Mouse (Mus musculus) CH12.LX (cell line): ENCODE measurements around the gene Ctdspl. TPM values are rescaled to one million over a fixed set of nuclear protein-coding genes. Genes with fewer than 3 reads are reported as not detected.

ENCODE experiments used
- DNase-seq: peaks from one replicate; pipeline ENCODE4 v3.0.0-alpha.2; 2013; ENCODE audit errors: extremely low read depth
- H3K27ac ChIP-seq: 2 replicates; pipeline ENCODE4 v1.5.1; 2012; ENCODE audit warnings: low read depth, mild to moderate bottlenecking, control low read depth, moderate library complexity; ENCODE audit not compliant: insufficient read depth
- H3K27me3 ChIP-seq: replicated peaks from 2 replicates; pipeline ENCODE3; 2012; ENCODE audit warnings: inconsistent platforms
- H3K36me3 ChIP-seq, 2 experiments: replicated peaks in 1 of 2; 2 replicates each; pipeline versions ENCODE3 to v1.6.1; 2012; ENCODE audit warnings: inconsistent platforms in 1 of 2, low read length in 1 of 2, mild to moderate bottlenecking in 1 of 2, mixed read lengths in 1 of 2, moderate library complexity in 1 of 2; ENCODE audit not compliant: control insufficient read depth in 1 of 2, insufficient read depth in 1 of 2
- H3K4me1 ChIP-seq, 2 experiments: 2 replicates each; pipeline ENCODE4 v1.6.1; 2012; ENCODE audit warnings: inconsistent platforms in 1 of 2, moderate library complexity in 1 of 2; ENCODE audit not compliant: insufficient read depth in 2 of 2, control insufficient read depth in 1 of 2
- H3K4me2 ChIP-seq: 2 replicates; pipeline ENCODE4 v1.6.1; 2012; ENCODE audit warnings: low read depth, mild to moderate bottlenecking, control low read depth; ENCODE audit not compliant: poor library complexity, insufficient read depth, severe bottlenecking
- H3K4me3 ChIP-seq, 3 experiments: fragments of 150-350 bp in 1 of 3; sonication (generic) in 1 of 3; replicated peaks in 1 of 3; 2 replicates each; pipeline versions ENCODE3 to v1.5.1; 2011 to 2012; ENCODE audit warnings: low read depth in 2 of 3, low read length in 2 of 3, mild to moderate bottlenecking in 2 of 3, moderate library complexity in 2 of 3, control low read depth in 1 of 3, improper control_type of control experiment in 1 of 3, inconsistent platforms in 1 of 3, mixed read lengths in 1 of 3; ENCODE audit not compliant: poor library complexity in 1 of 3
- H3K79me2 ChIP-seq: replicated peaks from 2 replicates; pipeline ENCODE4 v1.6.1; 2012; ENCODE audit warnings: mild to moderate bottlenecking, moderate library complexity; ENCODE audit not compliant: control insufficient read depth, poor library complexity, insufficient read depth, severe bottlenecking; ENCODE audit errors: extremely low read depth
- H3K9ac ChIP-seq: 2 replicates; pipeline ENCODE4 v1.6.1; 2012; ENCODE audit warnings: low read depth, mild to moderate bottlenecking, control low read depth, moderate library complexity; ENCODE audit not compliant: insufficient read depth
- H3K9me3 ChIP-seq: replicated peaks from 2 replicates; pipeline ENCODE3; 2012; ENCODE audit warnings: low read length, inconsistent platforms, mixed read lengths
- BHLHE40 ChIP-seq: IDR thresholded peaks from 2 replicates; pipeline ENCODE4 v1.6.1; 2011; ENCODE audit warnings: mild to moderate bottlenecking, low read depth, low read length, improper control_type of control experiment
- CTCF ChIP-seq, 2 experiments: IDR thresholded peaks in 1 of 2; conservative IDR thresholded peaks in 1 of 2; 2 replicates each; pipeline ENCODE4 v1.5.1; 2011 to 2012; ENCODE audit warnings: low read depth in 2 of 2, low read length in 2 of 2, improper control_type of control experiment in 1 of 2, inconsistent platforms in 1 of 2, mild to moderate bottlenecking in 1 of 2, moderate library complexity in 1 of 2
- ELF1 ChIP-seq: IDR thresholded peaks from 2 replicates; pipeline ENCODE4 v1.6.1; 2014; ENCODE audit warnings: low read depth, mild to moderate bottlenecking, inconsistent platforms, low read length, improper control_type of control experiment
- EP300 ChIP-seq: IDR thresholded peaks from 2 replicates; pipeline ENCODE4 v1.6.1; 2011; ENCODE audit warnings: low read length, improper control_type of control experiment
- GABPA ChIP-seq: IDR thresholded peaks from 2 replicates; pipeline ENCODE4 v1.6.1; 2012; ENCODE audit warnings: low read depth, low read length, improper control_type of control experiment, inconsistent platforms; ENCODE audit not compliant: insufficient replicate concordance
- MAX ChIP-seq: IDR thresholded peaks from 2 replicates; pipeline ENCODE4 v1.6.1; 2011; ENCODE audit warnings: low read length, improper control_type of control experiment
- NELFE ChIP-seq: IDR thresholded peaks from 2 replicates; pipeline ENCODE4 v1.6.1; 2011; ENCODE audit warnings: low read depth, low read length, improper control_type of control experiment
- NRF1 ChIP-seq: IDR thresholded peaks from 2 replicates; pipeline ENCODE4 v1.6.1; 2014; ENCODE audit warnings: low read depth, mild to moderate bottlenecking, inconsistent platforms, low read length, improper control_type of control experiment, moderate library complexity
- POLR2A ChIP-seq: IDR thresholded peaks from 2 replicates; pipeline ENCODE4 v1.6.1; 2011; ENCODE audit warnings: low read depth, mild to moderate bottlenecking, improper control_type of control experiment, low read length
- RAD21 ChIP-seq: IDR thresholded peaks from 2 replicates; pipeline ENCODE4 v1.6.1; 2011; ENCODE audit warnings: low read depth, mild to moderate bottlenecking, low read length, improper control_type of control experiment, moderate library complexity
- RCOR1 ChIP-seq: conservative IDR thresholded peaks from 2 replicates; pipeline ENCODE4 v1.6.1; 2012; ENCODE audit warnings: low read depth, mild to moderate bottlenecking, inconsistent platforms, low read length, improper control_type of control experiment
- SMC3 ChIP-seq: IDR thresholded peaks from 2 replicates; pipeline ENCODE4 v1.6.1; 2011; ENCODE audit warnings: low read depth, low read length, improper control_type of control experiment
- TCF12 ChIP-seq: IDR thresholded peaks from 2 replicates; pipeline ENCODE4 v1.6.1; 2014; ENCODE audit warnings: low read depth, mild to moderate bottlenecking, inconsistent platforms, low read length, improper control_type of control experiment
- USF1 ChIP-seq: IDR thresholded peaks from 2 replicates; pipeline ENCODE4 v1.6.1; 2014; ENCODE audit warnings: low read depth, mild to moderate bottlenecking, inconsistent platforms, low read length, improper control_type of control experiment
- USF2 ChIP-seq: conservative IDR thresholded peaks from 2 replicates; pipeline ENCODE4 v1.6.1; 2011; ENCODE audit warnings: low read depth, low read length, improper control_type of control experiment
- ZC3H11A ChIP-seq: IDR thresholded peaks from 2 replicates; pipeline ENCODE4 v1.6.1; 2012; ENCODE audit warnings: low read depth, mild to moderate bottlenecking, inconsistent platforms, low read length, improper control_type of control experiment
- ZKSCAN1 ChIP-seq: IDR thresholded peaks from 2 replicates; pipeline ENCODE4 v1.6.1; 2012; ENCODE audit warnings: low read depth, inconsistent platforms, low read length, improper control_type of control experiment, borderline replicate concordance
- dilution Hi-C: fragments of 300-500 bp; cut with MboI; formaldehyde crosslinking; loops from 2 replicates; pipeline ENCODE4 v1.14.3; 2020; ENCODE audit warnings: low sequenced_read_pairs; ENCODE audit not compliant: extremely low pct_unique_long_range_greater_than_20kb, extremely low pct_ligation_motif_present
- in situ Hi-C: fragments of 300-500 bp; cut with MboI; formaldehyde crosslinking; loops from 3 replicates; pipeline ENCODE4 v1.14.3; 2019; ENCODE audit warnings: low sequenced_read_pairs, low pct_ligation_motif_present, low pct_unique_long_range_greater_than_20kb, mixed read lengths
- polyA plus RNA-seq: library from polyadenylated mRNA; unstranded; fragments of >175 nt; gene quantifications from 2 replicates; pipeline ENCODE4 v1.2.1, GENCODE M21; 2012; ENCODE audit warnings: low read depth; ENCODE audit not compliant: insufficient read length
- total RNA-seq, 2 experiments: library from RNA; depleted of rRNA; stranded (reverse); fragments of 300-350 nt in 1 of 2; fragments of >200 nt in 1 of 2; gene quantifications; 2 replicates each; pipeline ENCODE4 v1.2.3; 2012 to 2014

The Ctdspl gene
- total and polyA plus RNA-seq, 3 experiments = not detected

GRCm38 (mm10) chr9:119055336-119055735 is 129.1 kb downstream of the Ctdspl start:
- H3K4me1 ChIP-seq = 0 out of 4 replicates have a peak, but pooled peaks cover 0 to 2% of the 10 kb centered on the region in 2 experiments
- TF ChIP-seq USF2 (no peak), RAD21 (no peak), RCOR1 (no peak), GABPA (no peak), USF1 (no peak), POLR2A (no peak), NELFE (no peak), TCF12 (no peak), ZC3H11A (no peak), EP300 (no peak), BHLHE40 (no peak), CTCF (conservative IDR thresholded peaks at IDR 0.05 in 1 of 2, IDR thresholded peaks at IDR 0.05 in 1 of 2; ENCODE audit: low read depth in 2 of 2, low read length in 2 of 2) (no peak), SMC3 (no peak), ZKSCAN1 (no peak)

GRCm38 (mm10) chr9:119058245-119058644 is 132.0 kb downstream of the Ctdspl start:
- dilution Hi-C loops = no loop called here

More at GRCm38 (mm10) chr9:119055336-119055735, 129.1 kb downstream of the Ctdspl start:
- Histone ChIP-seq H3K9ac (no peak overlapping the region), H3K79me2 (no peaks in the 10 kb centered on the region), H3K9me3 (no peaks in the 10 kb centered on the region), H3K36me3 (no peaks in the 10 kb centered on the region), H3K4me3 (no peak overlapping the region), H3K27me3 (peaks cover 84% of the 10 kb centered on the region), H3K27ac (no peak overlapping the region), H3K4me2 (no peak overlapping the region)
- DNase-seq = no peak
- in situ Hi-C loops = loop anchor here (25.0 kb wide), 1 partner anchor 468 kb away; no protein-coding TSS in a partner anchor
- dilution Hi-C loops = no loop called here

More at GRCm38 (mm10) chr9:119058245-119058644, 132.0 kb downstream of the Ctdspl start:
- H3K4me2 ChIP-seq = no peak overlapping the region
- no peaks in the 10 kb centered on the region for H3K36me3 ChIP-seq
- H3K27me3 ChIP-seq = peaks cover 81% of the 10 kb centered on the region
- no peaks in the 10 kb centered on the region for H3K9me3 ChIP-seq
- TF ChIP-seq MAX (no peak), TCF12 (no peak), NRF1 (no peak), ELF1 (no peak), ZKSCAN1 (no peak)
- no peak overlapping the region for H3K4me3 ChIP-seq
- H3K79me2 ChIP-seq = no peaks in the 10 kb centered on the region
- H3K27ac ChIP-seq = no peak overlapping the region
- in situ Hi-C loops = loop anchor here (25.0 kb wide), 1 partner anchor 471 kb away; no protein-coding TSS in a partner anchor
- peaks cover 4 to 6% of the 10 kb centered on the region in 2 experiments; a peak in 2 of 4 replicates for H3K4me1 ChIP-seq
- no peak for DNase-seq
- no peak overlapping the region for H3K9ac ChIP-seq
